Mouse (Mus musculus) spleen, adult 2 months (tissue): Measurements from ENCODE around the gene Kcnk5. TPM values are rescaled to one million over a fixed set of nuclear protein-coding genes. Genes with fewer than 3 reads are reported as not detected.

ENCODE experiments used
- DNase-seq, 2 experiments: peaks; one replicate each; pipeline versions ENCODE4 v3.0.0 to v3.0.0-alpha.2; 2012 to 2021; ENCODE audit warnings: low spot score in 2 of 2, low read depth in 1 of 2
- H3K27ac ChIP-seq: fragments of 200-500 bp; 2 replicates; pipeline ENCODE4 v1.5.1; 2012; ENCODE audit warnings: low read length, inconsistent platforms; ENCODE audit not compliant: insufficient read depth
- H3K27me3 ChIP-seq: fragments of 200-500 bp; 2 replicates; pipeline ENCODE4 v1.6.1; 2012; ENCODE audit warnings: mild to moderate bottlenecking, moderate library complexity, low read length, inconsistent platforms; ENCODE audit not compliant: control insufficient read depth, insufficient read depth
- H3K36me3 ChIP-seq: fragments of 200-500 bp; 2 replicates; pipeline ENCODE4 v1.6.1; 2012; ENCODE audit warnings: mild to moderate bottlenecking, low read length, inconsistent platforms; ENCODE audit not compliant: control insufficient read depth, insufficient read depth
- H3K4me1 ChIP-seq: fragments of 200-500 bp; 2 replicates; pipeline ENCODE4 v1.6.1; 2011; ENCODE audit warnings: inconsistent platforms; ENCODE audit not compliant: control insufficient read depth, insufficient read depth, insufficient read length
- H3K4me3 ChIP-seq: fragments of 200-500 bp; 2 replicates; pipeline ENCODE4 v1.5.1; 2011; ENCODE audit warnings: mild to moderate bottlenecking, inconsistent platforms; ENCODE audit not compliant: insufficient read depth, insufficient read length; ENCODE audit errors: extremely low read depth
- CTCF ChIP-seq: fragments of 200-500 bp; IDR thresholded peaks from 2 replicates; pipeline ENCODE4 v1.5.1; 2011; ENCODE audit warnings: mild to moderate bottlenecking, inconsistent platforms; ENCODE audit not compliant: insufficient read depth, insufficient read length, insufficient replicate concordance; ENCODE audit errors: extremely low read depth
- POLR2A ChIP-seq: fragments of 200-500 bp; IDR thresholded peaks from 2 replicates; pipeline ENCODE4 v1.6.1; 2011; ENCODE audit warnings: low read depth, low read length, inconsistent platforms
- WGBS: fragments of 180-500 bp; shearing (Covaris S2); methylation state at CpG from one replicate; pipeline ENCODE4 v1.1.7; 2018; 5-methylcytosine and 5-hydroxymethylcytosine counted together
- polyA plus RNA-seq: library from polyadenylated mRNA; depleted of rRNA; stranded (reverse); fragments of >200 nt; gene quantifications from 2 replicates; pipeline ENCODE4 v1.2.3, GENCODE M21; 2012

The Kcnk5 gene
- polyA plus RNA-seq, 1 experiment, result 7.8 TPM

GRCm38 (mm10) chr14:20128162-20128561, 53.4 kb downstream of the Kcnk5 start:
- DNase-seq, result no peak
- 89% methylated on average over 6 of the region's 6 CpGs for WGBS
- Histone ChIP-seq H3K27me3 (no peaks in the 10 kb centered on the region), H3K36me3 (no peaks in the 10 kb centered on the region), H3K4me3 (no peak overlapping the region), H3K4me1 (no peaks in the 10 kb centered on the region), H3K27ac (no peak overlapping the region)
- TF ChIP-seq POLR2A (no peak), CTCF (no peak)

GRCm38 (mm10) chr14:20127406-20128087, 54.1 kb downstream of the Kcnk5 start:
- Histone ChIP-seq H3K4me3 (no peak overlapping the region), H3K36me3 (no peaks in the 10 kb centered on the region), H3K27ac (no peak overlapping the region), H3K4me1 (no peaks in the 10 kb centered on the region), H3K27me3 (no peaks in the 10 kb centered on the region)
- 91% methylated on average over 15 of the region's 15 CpGs for WGBS
- DNase-seq, result no peak
- no peak for TF ChIP-seq POLR2A
- TF ChIP-seq CTCF, result no peak

- Histone ChIP-seq H3K27me3 (no peaks in the 10 kb centered on the region), H3K36me3 (no peaks in the 10 kb centered on the region), H3K4me1 (peaks cover 10% of the 10 kb centered on the region; the same call in 1 of the 2 replicates), H3K4me3 (no peak overlapping the region), H3K27ac (peak overlapping the region; percentile 65)
- peak; percentile 39 to 80 for DNase-seq
- no peak for TF ChIP-seq CTCF
- TF ChIP-seq POLR2A, result no peak
- 8% methylated on average over 5 of the region's 5 CpGs for WGBS
Measured at GRCm38 (mm10) chr14:20120868-20121267, 60.7 kb downstream of the Kcnk5 start.

GRCm38 (mm10) chr14:20120012-20120411, 61.6 kb downstream of the Kcnk5 start:
- Histone ChIP-seq H3K27me3 (no peaks in the 10 kb centered on the region), H3K36me3 (no peaks in the 10 kb centered on the region), H3K27ac (no peak overlapping the region), H3K4me1 (peaks cover 14% of the 10 kb centered on the region; the same call in 1 of the 2 replicates), H3K4me3 (no peak overlapping the region)
- 92% methylated on average over 11 of the region's 11 CpGs for WGBS
- no peak for DNase-seq
- no peak for TF ChIP-seq CTCF
- no peak for TF ChIP-seq POLR2A

- H3K27ac ChIP-seq, result no peak overlapping the region
- no peaks in the 10 kb centered on the region for H3K36me3 ChIP-seq
- no peaks in the 10 kb centered on the region for H3K27me3 ChIP-seq
- no peak for TF ChIP-seq POLR2A
- TF ChIP-seq CTCF, result no peak
- H3K4me1 ChIP-seq, result peaks cover 17% of the 10 kb centered on the region; the same call in 1 of the 2 replicates
- no peak for DNase-seq
- no peak overlapping the region for H3K4me3 ChIP-seq
- 75% methylated on average over 9 of the region's 9 CpGs for WGBS
Measured at GRCm38 (mm10) chr14:20116149-20116605, 65.4 kb downstream of the Kcnk5 start.

GRCm38 (mm10) chr14:20114951-20115350, 66.7 kb downstream of the Kcnk5 start:
- Histone ChIP-seq H3K4me3 (no peak overlapping the region), H3K27ac (peak overlapping the region; percentile 58; the same call in 1 of the 2 replicates), H3K36me3 (no peaks in the 10 kb centered on the region), H3K4me1 (peaks cover 11% of the 10 kb centered on the region; the same call in 1 of the 2 replicates), H3K27me3 (no peaks in the 10 kb centered on the region)
- 38% methylated on average over 6 of the region's 6 CpGs for WGBS
- TF ChIP-seq POLR2A (no peak), CTCF (no peak)
- DNase-seq, result peak; percentile 27 to 52

GRCm38 (mm10) chr14:20113964-20114363, 67.6 kb downstream of the Kcnk5 start:
- no peaks in the 10 kb centered on the region for H3K27me3 ChIP-seq
- 8% methylated on average over 6 of the region's 6 CpGs for WGBS

More at GRCm38 (mm10) chr14:20113964-20114363, 67.6 kb downstream of the Kcnk5 start:
- peaks cover 11% of the 10 kb centered on the region; the same call in 1 of the 2 replicates for H3K4me1 ChIP-seq
- no peak overlapping the region for H3K4me3 ChIP-seq
- TF ChIP-seq POLR2A (no peak), CTCF (peak; percentile 93; the same call in 1 of the 2 replicates)
- H3K27ac ChIP-seq, result no peak overlapping the region
- DNase-seq, result peak; percentile 52 to 79
- no peaks in the 10 kb centered on the region for H3K36me3 ChIP-seq
